ENCODE assay signal across 34 mouse cellular contexts in the genomic region with DNA sequence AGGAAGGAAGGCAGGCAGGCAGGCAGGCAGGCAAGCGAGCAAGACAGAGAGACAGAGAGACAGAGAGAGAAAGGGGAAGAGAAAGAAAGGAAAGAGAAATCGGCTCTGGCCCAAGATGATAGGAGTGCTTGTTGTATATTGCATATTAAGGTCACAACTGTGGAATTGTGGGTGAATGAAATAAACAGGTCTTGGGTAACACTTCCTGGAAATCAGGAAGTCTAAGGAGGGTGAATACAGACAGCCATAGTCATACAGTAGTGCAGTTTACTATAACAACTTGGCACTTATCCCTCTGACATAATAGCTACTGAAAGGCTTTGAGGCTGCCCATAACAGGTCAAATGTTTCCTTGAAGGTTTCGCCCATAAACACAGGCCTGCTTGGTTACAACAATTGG. TPM values are rescaled to one million over a fixed set of nuclear protein-coding genes. Genes with fewer than 3 reads are reported as not detected.
DNase-seq lines count a peak whose midpoint lies in the region; ATAC-seq lines count a peak whose summit lies in the region.
"Had no signal": no experiment of that assay in that cellular context is flagged by ENCODE, and none has a peak within 500 bp of the region (broad histone marks: within the 10 kb centered on the region; RNA-seq: fewer than 3 reads in every experiment).

No protein-coding gene starts in this region.

- H3K27ac ChIP-seq in heart, embryonic 12.5 days (ENCODE audit: poor library complexity, severe bottlenecking), result no peak overlapping the region
- H3K27ac ChIP-seq: embryonic facial prominence, embryonic 10.5 days; embryonic facial prominence, embryonic 13.5 days; forebrain, embryonic 10.5 days; forebrain, embryonic 13.5 days; heart, embryonic 15.5 days; hindbrain, embryonic 10.5 days; hindbrain, embryonic 13.5 days; hindbrain, postnatal 0 days had no signal

- peaks cover 14% of the 10 kb centered on the region for H3K4me1 ChIP-seq in heart, embryonic 12.5 days (replicated peaks)

- H3K4me3 ChIP-seq in heart, embryonic 12.5 days, result no peak overlapping the region
- H3K4me3 ChIP-seq: embryonic facial prominence, embryonic 10.5 days; embryonic facial prominence, embryonic 13.5 days; forebrain, embryonic 10.5 days; forebrain, embryonic 13.5 days; heart, embryonic 15.5 days; hindbrain, embryonic 10.5 days; hindbrain, embryonic 13.5 days had no signal

- ATAC-seq in heart, embryonic 12.5 days (ENCODE audit: insufficient number of reproducible peaks, low FRiP score), result no peak
- ATAC-seq in erythroblast, adult 5-6 weeks (replicated peaks; ENCODE audit: low FRiP score, poor library complexity, severe bottlenecking), result no peak
- ATAC-seq: forebrain, embryonic 13.5 days; forebrain, embryonic 16.5 days; hindbrain, postnatal 0 days; inflammation-experienced regulatory T-cells, adult 6 months; intestine, embryonic 16.5 days had no signal

- H3K36me3 ChIP-seq in splenic B cell, adult 2 months (ENCODE audit: control insufficient read depth, insufficient read depth, low read length, poor library complexity, severe bottlenecking), result no peaks in the 10 kb centered on the region; the same call in 1 of the 2 replicates
- peaks cover 10% of the 10 kb centered on the region for H3K36me3 ChIP-seq in heart, embryonic 12.5 days

- no peak overlapping the region for H3K4me2 ChIP-seq in heart, embryonic 12.5 days
- H3K4me2 ChIP-seq: embryonic facial prominence, embryonic 13.5 days; forebrain, embryonic 13.5 days; heart, embryonic 11.5 days; heart, embryonic 15.5 days; hindbrain, embryonic 13.5 days had no signal

- no peaks in the 10 kb centered on the region for H3K9me3 ChIP-seq in heart, embryonic 12.5 days (replicated peaks)
- H3K9me3 ChIP-seq: embryonic facial prominence, embryonic 10.5 days; embryonic facial prominence, embryonic 13.5 days; forebrain, embryonic 10.5 days; forebrain, embryonic 13.5 days; G1E; heart, embryonic 15.5 days; hindbrain, embryonic 10.5 days; hindbrain, embryonic 13.5 days had no signal

- DNase-seq in 3T3-L1 (ENCODE audit: low read depth, low spot score) (peak; percentile 38), A20 (ENCODE audit: low read depth, low spot score) (peak; percentile 24), adipocyte (ENCODE audit: low spot score) (peak; percentile 40)
- peak; percentile 32 for DNase-seq in splenic B cell, adult 2 months (ENCODE audit: low read depth, low spot score)
- no peak for DNase-seq in layer of hippocampus, adult 9-11 months
- DNase-seq: adrenal gland, adult 2 months; adrenal gland, postnatal 14 days; B cell, adult 2 months; cerebellum, adult 11-12 months; cerebellum, adult 8-10 months; cerebellum, postnatal 10 days; cerebellum, postnatal 36 days; embryo, embryonic 11 days; gastrocnemius, postnatal 10 days; gastrocnemius, postnatal 36 days; heart, adult 11 months; heart, postnatal 10 days; heart, postnatal 36 days had no signal

- whole genome bisulfite sequencing in heart, embryonic 12.5 days, result 67% methylated on average over 3 of the region's 3 CpGs

- no peak overlapping the region for H3K9ac ChIP-seq in heart, embryonic 12.5 days
- H3K9ac ChIP-seq: embryonic facial prominence, embryonic 13.5 days; forebrain, embryonic 13.5 days; heart, embryonic 15.5 days; hindbrain, embryonic 13.5 days had no signal

- no peaks in the 10 kb centered on the region for H3K27me3 ChIP-seq in splenic B cell, adult 2 months (ENCODE audit: control insufficient read depth, insufficient read depth, low read length, poor library complexity, severe bottlenecking)
- H3K27me3 ChIP-seq in heart, embryonic 12.5 days (replicated peaks), result no peaks in the 10 kb centered on the region
- H3K27me3 ChIP-seq: CH12.LX; embryonic facial prominence, embryonic 13.5 days; forebrain, embryonic 13.5 days; heart, embryonic 15.5 days; hindbrain, embryonic 13.5 days had no signal

RNA-seq across cellular contexts. Expression of a gene that starts 2.9 kb away (rescaled TPM):
- 37.1 and 38.0 TPM in 2 replicates for polyA plus RNA-seq in heart, embryonic 12.5 days (2016; fragmentation: Nextera tagmentation; extraction: Ambion mirVana)
- 11.1 and 18.8 TPM in 2 replicates for total RNA-seq in erythroblast, adult 5-6 weeks (2015; ENCODE audit: low replicate concordance)
- total RNA-seq in erythroblast, adult 5-6 weeks (2017; ENCODE audit: low replicate concordance), result 12.9 and 13.2 TPM in 2 replicates

RNA-seq across cellular contexts. Expression of a gene that starts 15.1 kb away (rescaled TPM):
- polyA plus RNA-seq in heart, embryonic 12.5 days (2016; fragmentation: Nextera tagmentation; extraction: Ambion mirVana), result 16.2 and 18.7 TPM in 2 replicates
- total RNA-seq in erythroblast, adult 5-6 weeks (2015; ENCODE audit: low replicate concordance), result not detected in 2 replicates
- 1.7 TPM in 1 of 2 replicates, not detected in the other for total RNA-seq in erythroblast, adult 5-6 weeks (2017; ENCODE audit: low replicate concordance)

RNA-seq across cellular contexts. Expression of a gene that starts 16.9 kb away (rescaled TPM):
- polyA plus RNA-seq in heart, embryonic 12.5 days (2016; fragmentation: Nextera tagmentation; extraction: Ambion mirVana), result 15.4 and 15.6 TPM in 2 replicates
- total RNA-seq in erythroblast, adult 5-6 weeks (2015; ENCODE audit: low replicate concordance), result 3.3 and 18.6 TPM in 2 replicates
- 1.8 TPM in 1 of 2 replicates, not detected in the other for total RNA-seq in erythroblast, adult 5-6 weeks (2017; ENCODE audit: low replicate concordance)

RNA-seq across cellular contexts. Expression of a gene that starts 22.6 kb away (rescaled TPM):
- polyA plus RNA-seq in heart, embryonic 12.5 days (2016; fragmentation: Nextera tagmentation; extraction: Ambion mirVana), result 88.8 and 92.5 TPM in 2 replicates
- 20.3 and 24.0 TPM in 2 replicates for total RNA-seq in erythroblast, adult 5-6 weeks (2015; ENCODE audit: low replicate concordance)
- 3.5 and 5.8 TPM in 2 replicates for total RNA-seq in erythroblast, adult 5-6 weeks (2017; ENCODE audit: low replicate concordance)

RNA-seq across cellular contexts. Expression of a gene that starts 27.0 kb away (rescaled TPM):
- 123 and 127 TPM in 2 replicates for polyA plus RNA-seq in heart, embryonic 12.5 days (2016; fragmentation: Nextera tagmentation; extraction: Ambion mirVana)
- 4.0 and 13.4 TPM in 2 replicates for total RNA-seq in erythroblast, adult 5-6 weeks (2015; ENCODE audit: low replicate concordance)
- total RNA-seq in erythroblast, adult 5-6 weeks (2017; ENCODE audit: low replicate concordance), result 8.6 and 13.4 TPM in 2 replicates
